ENCODE assay signal across 15 mouse cellular contexts in genomic region chr6:88027390-88027789, GRCm38 (mm10). TPM values are rescaled to one million over a fixed set of nuclear protein-coding genes. Genes with fewer than 3 reads are reported as not detected.
DNase-seq lines count a peak whose midpoint lies in the region; ATAC-seq and TF ChIP-seq lines count a peak whose summit lies in the region.
"Had no signal": no experiment of that assay in that cellular context is flagged by ENCODE, and none has a peak within 500 bp of the region (broad histone marks: within the 10 kb centered on the region; RNA-seq: fewer than 3 reads in every experiment).

No protein-coding gene starts in this region.

- H3K4me3 ChIP-seq in liver, postnatal 0 days (ENCODE audit: low read depth, low read length) = no peak overlapping the region
- no peak overlapping the region for H3K4me3 ChIP-seq in bone marrow macrophage, adult 2 months (ENCODE audit: insufficient read depth, low read length)
- no peak overlapping the region for H3K4me3 ChIP-seq in layer of hippocampus, adult 2 months
- H3K4me3 ChIP-seq: kidney, embryonic 15.5 days; limb, embryonic 15.5 days had no signal

- no peaks in the 10 kb centered on the region for H3K9me3 ChIP-seq in liver, postnatal 0 days (ENCODE audit: low read length)
- H3K9me3 ChIP-seq: kidney, embryonic 15.5 days; limb, embryonic 15.5 days had no signal

- no peak for DNase-seq in liver, postnatal 0 days
- DNase-seq in liver = no peak
- peak; percentile 42 to 72 for DNase-seq in layer of hippocampus, adult 2 months (ENCODE audit: low spot score in 2 of 2)
- no peak for DNase-seq in embryo, embryonic 11 days
- DNase-seq in cerebellum, postnatal 25 days = no peak
- DNase-seq: adrenal gland, adult 2 months; cerebellum, postnatal 10 days; heart, adult 18-20 months; thymus, postnatal 14 days had no signal

- 0 out of 2 replicates have a peak overlapping the region, but pooled peaks have one; percentile 16 for H3K27ac ChIP-seq in liver, postnatal 0 days (ENCODE audit: low read depth)
- peak overlapping the region; percentile 44 for H3K27ac ChIP-seq in bone marrow macrophage, adult 2 months (ENCODE audit: insufficient read depth, low read depth, low read length)
- H3K27ac ChIP-seq in layer of hippocampus, adult 2 months = peak overlapping the region; percentile 70
- H3K27ac ChIP-seq: hindbrain, postnatal 0 days; kidney, embryonic 15.5 days; limb, embryonic 15.5 days had no signal

- WGBS in liver, postnatal 0 days (ENCODE audit: insufficient replicate concordance) = 52% methylated on average over 5 of the region's 5 CpGs

- ATAC-seq in liver, postnatal 0 days = no peak
- peak; percentile 21; the same call in 1 of the 2 replicates for ATAC-seq in megakaryocyte, adult 5-6 weeks (ENCODE audit: poor library complexity, severe bottlenecking)
- ATAC-seq: hindbrain, postnatal 0 days had no signal

- no peak overlapping the region for H3K4me2 ChIP-seq in liver, postnatal 0 days (ENCODE audit: low read depth, low read length)
- H3K4me2 ChIP-seq: kidney, embryonic 15.5 days; limb, embryonic 15.5 days had no signal

- H3K4me1 ChIP-seq in liver, postnatal 0 days (ENCODE audit: insufficient read depth) = peaks cover 13% of the 10 kb centered on the region
- peaks cover 50% of the 10 kb centered on the region for H3K4me1 ChIP-seq in bone marrow macrophage, adult 2 months (ENCODE audit: control insufficient read depth, insufficient read depth, low read length)
- H3K4me1 ChIP-seq: kidney, embryonic 15.5 days; limb, embryonic 15.5 days had no signal

- H3K27me3 ChIP-seq in liver, postnatal 0 days (ENCODE audit: insufficient read depth, low read length) = no peaks in the 10 kb centered on the region
- H3K27me3 ChIP-seq: CH12.LX; kidney, embryonic 15.5 days; limb, embryonic 15.5 days had no signal

- no peak for TF ChIP-seq POLR2A in bone marrow macrophage, adult 2 months (IDR thresholded peaks at IDR 0.05; ENCODE audit: borderline replicate concordance, low read depth, low read length)

- TF ChIP-seq CTCF in liver, postnatal 0 days (IDR thresholded peaks at IDR 0.05; ENCODE audit: low read depth) = no peak
- no peak for TF ChIP-seq CTCF in bone marrow macrophage, adult 2 months (IDR thresholded peaks at IDR 0.05; ENCODE audit: low read depth, low read length)
- no peak for TF ChIP-seq CTCF in layer of hippocampus, adult 2 months (conservative IDR thresholded peaks at IDR 0.05)

- H3K36me3 ChIP-seq in liver, postnatal 0 days (replicated peaks; ENCODE audit: insufficient read depth, low read length) = peaks cover 18% of the 10 kb centered on the region

- no peak overlapping the region for H3K9ac ChIP-seq in liver, postnatal 0 days (replicated peaks)
- H3K9ac ChIP-seq: kidney, embryonic 15.5 days; limb, embryonic 15.5 days had no signal

- TF ChIP-seq EP300 in liver, postnatal 0 days (IDR thresholded peaks at IDR 0.05; ENCODE audit: low read depth) = no peak

RNA-seq across cellular contexts. Expression of gene Rab7, which starts 17.7 kb away (rescaled TPM):
- polyA plus RNA-seq in liver, postnatal 0 days (2015; fragmentation: Nextera tagmentation; extraction: Ambion mirVana) = 110 and 111 TPM in 2 replicates
- polyA plus RNA-seq in bone marrow macrophage, adult 2 months (2012; ENCODE audit: insufficient read depth, insufficient read length, missing spikeins) = 475 and 476 TPM in 2 replicates
- total RNA-seq in layer of hippocampus, adult 2 months (2021) = 100 to 1,000 TPM; 305 to 332 TPM
- 429 and 450 TPM in 2 replicates for total RNA-seq in megakaryocyte, adult 5-6 weeks (2015)
- 132 and 169 TPM in 2 replicates for total RNA-seq in megakaryocyte, adult 5-6 weeks (2017)

RNA-seq across cellular contexts. Expression of gene H1fx, which starts 46.0 kb away (rescaled TPM):
- 2.0 and 2.5 TPM in 2 replicates for polyA plus RNA-seq in liver, postnatal 0 days (2015; fragmentation: Nextera tagmentation; extraction: Ambion mirVana)
- polyA plus RNA-seq in bone marrow macrophage, adult 2 months (2012; ENCODE audit: insufficient read depth, insufficient read length, missing spikeins) = 0.91 and 1.1 TPM in 2 replicates
- 10 to 100 TPM; 65.7 to 68.1 TPM for total RNA-seq in layer of hippocampus, adult 2 months (2021)
- total RNA-seq in megakaryocyte, adult 5-6 weeks (2015) = 0.11 and 0.14 TPM in 2 replicates
- total RNA-seq in megakaryocyte, adult 5-6 weeks (2017) = not detected in 2 replicates

RNA-seq across cellular contexts. Expression of gene Rpn1, which starts 56.9 kb away (rescaled TPM):
- polyA plus RNA-seq in liver, postnatal 0 days (2015; fragmentation: Nextera tagmentation; extraction: Ambion mirVana) = 102 and 112 TPM in 2 replicates
- polyA plus RNA-seq in bone marrow macrophage, adult 2 months (2012; ENCODE audit: insufficient read depth, insufficient read length, missing spikeins) = 148 and 185 TPM in 2 replicates
- total RNA-seq in layer of hippocampus, adult 2 months (2021) = 100 to 1,000 TPM; 163 to 174 TPM
- total RNA-seq in megakaryocyte, adult 5-6 weeks (2015) = 56.6 and 67.2 TPM in 2 replicates
- total RNA-seq in megakaryocyte, adult 5-6 weeks (2017) = 130 and 142 TPM in 2 replicates

Comparison
In these comparisons a context has a peak if more than half of its experiments do, and no peak if none do; other contexts are left out.
1. DNase-seq: peak in layer of hippocampus, adult 2 months (2 of 2); none in liver, postnatal 0 days (single experiment), liver (single experiment), embryo, embryonic 11 days (single experiment) and cerebellum, postnatal 25 days (0 of 2).
2. H3K27ac ChIP-seq: peak in every context shown above with its lines; median percentile 70 in layer of hippocampus, adult 2 months; 44 in bone marrow macrophage, adult 2 months; 16 in liver, postnatal 0 days.
3. RNA of gene H1fx, which starts 46.0 kb away (total RNA-seq): 65.7 to 68.1 TPM in layer of hippocampus, adult 2 months; 0.11 to 0.14 TPM in megakaryocyte, adult 5-6 weeks; every median in the first group is over 10 times any median in the second.